Mouse (Mus musculus) ovary, adult 10 weeks (tissue): ENCODE results near the gene Krtap9-5. TPM values are rescaled to one million over a fixed set of nuclear protein-coding genes. Genes with fewer than 3 reads are reported as not detected.

Source experiments
- polyA plus RNA-seq: library from polyadenylated mRNA; stranded (reverse); fragments of 350-450 nt; fragmentation: Illumina TruSeq; extraction: RNeasy Lipid Tissue Mini Kit (QIAGEN cat#74804); gene quantifications from one replicate; pipeline ENCODE4 v1.2.3, GENCODE M21; 2014

The Krtap9-5 gene
- not detected for polyA plus RNA-seq

DNA sequence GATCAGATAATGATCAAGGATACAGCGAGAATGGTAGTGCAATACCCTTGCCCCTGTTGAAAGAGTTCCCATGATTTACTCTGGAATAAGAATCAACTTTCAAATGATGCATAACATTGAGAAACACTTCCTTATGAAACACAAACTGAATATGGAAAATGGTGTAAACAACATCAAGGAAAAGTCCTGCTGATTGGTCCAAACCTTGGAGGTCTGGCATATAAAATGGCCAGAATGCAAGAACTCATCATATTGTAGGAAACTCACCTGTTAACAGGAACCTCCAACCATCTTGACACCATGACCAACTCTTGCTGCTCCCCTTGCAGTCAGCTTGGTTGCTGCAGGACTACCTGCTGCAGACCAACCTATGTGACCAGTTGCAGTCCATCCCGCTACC, at the start of gene Krtap9-5:
Gene Krtap9-5, plus strand, starts transcription at position 301 of the 400 bp plus-strand sequence.

GRCm38 (mm10) chr11:99907620-99908019, 40.7 kb upstream of the Krtap9-5 start, which contains the start of gene Krtap31-1:
TSS of gene Krtap31-1 (plus strand) at chr11:99907920.

DNA sequence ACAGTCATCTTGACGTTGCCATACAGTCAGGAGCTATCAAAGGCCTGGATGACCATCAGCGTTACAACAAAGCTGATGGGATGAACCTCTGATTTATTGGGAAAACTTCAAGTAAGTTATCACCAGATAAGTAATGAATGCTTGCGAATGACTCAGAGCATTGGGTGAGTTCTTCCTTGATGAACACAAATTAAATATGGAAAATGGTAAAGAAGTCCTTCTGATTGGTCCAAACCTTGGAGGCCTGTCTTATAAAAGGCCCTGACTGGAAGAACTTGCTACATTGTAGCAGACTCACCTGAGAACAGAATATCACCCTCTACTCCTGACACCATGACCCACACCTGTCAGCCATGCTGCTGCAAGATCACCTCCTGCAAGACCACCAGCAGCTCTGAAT, 33.8 kb upstream of the Krtap9-5 start, which contains the start of gene Gm11565:
Gene Gm11565, plus strand, starts transcription at position 301 of the 400 bp plus-strand sequence.

DNA sequence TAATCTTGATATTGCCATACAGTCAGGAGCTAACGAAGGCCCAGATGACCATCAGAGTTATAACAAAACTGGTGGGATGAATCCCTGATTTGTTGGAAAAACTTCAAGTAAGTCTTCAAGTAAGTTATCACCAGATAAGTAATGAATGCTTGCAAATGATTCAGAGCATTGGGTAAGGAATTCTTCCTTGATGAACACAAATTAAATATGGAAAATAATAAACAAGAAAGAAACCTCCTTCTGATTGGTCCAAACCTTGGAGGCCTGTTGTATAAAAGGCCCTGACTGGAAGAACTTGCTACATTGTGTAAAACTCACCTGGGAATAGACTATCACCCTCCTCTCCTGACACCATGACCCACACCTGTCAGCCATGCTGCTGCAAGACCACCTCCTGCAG, 12.3 kb upstream of the Krtap9-5 start, which contains the start of gene Krtap31-2:
Gene Krtap31-2, plus strand, starts transcription at position 301 of the 400 bp plus-strand sequence.

GRCm38 (mm10) chr11:99978953-99979352, 30.7 kb downstream of the Krtap9-5 start, which contains the start of gene Krtap29-1:
TSS of gene Krtap29-1 (minus strand) at chr11:99979053.

DNA sequence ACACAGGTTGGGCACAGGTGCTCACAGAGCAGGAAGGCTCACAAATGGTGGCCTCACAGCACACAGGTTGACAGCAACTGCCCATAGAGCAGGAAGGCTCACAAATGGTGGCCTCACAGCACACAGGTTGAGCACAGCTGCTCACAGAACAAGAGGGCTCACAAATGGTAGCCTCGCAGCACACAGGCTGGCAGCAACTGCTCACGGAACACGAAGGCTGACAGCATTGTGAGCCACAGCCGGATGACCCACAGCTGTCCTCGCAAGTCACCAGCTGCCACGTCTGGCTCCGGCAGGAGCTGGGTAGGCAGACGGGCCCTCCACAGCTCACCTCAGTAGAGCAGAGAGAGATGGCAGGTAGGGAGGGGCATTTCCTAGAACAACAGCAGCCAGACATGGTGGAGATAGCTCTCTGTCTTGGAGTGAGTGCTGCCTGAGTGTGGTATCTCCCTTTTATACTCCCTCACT, 37.9 kb downstream of the Krtap9-5 start, which contains the start of gene Krtap16-1:
Gene Krtap16-1, minus strand, starts transcription at position 418 of the 468 bp plus-strand sequence.

GRCm38 (mm10) chr11:99993620-99994383, 45.5 kb downstream of the Krtap9-5 start, which contains the start of gene Krtap17-1:
TSS of gene Krtap17-1 (minus strand) at chr11:99993994.

Other genes starting within 250 kb of the Krtap9-5 start
- not detected for gene Gm14180, start 214.2 kb upstream of the Krtap9-5 start, polyA plus RNA-seq
- not detected for gene Gm11595, start 175.6 kb upstream of the Krtap9-5 start, polyA plus RNA-seq
- gene Krtap4-8, start 167.8 kb upstream of the Krtap9-5 start, polyA plus RNA-seq, result not detected
- gene Krtap4-9, start 163.3 kb upstream of the Krtap9-5 start, polyA plus RNA-seq, result not detected
- gene Gm11596, start 155.0 kb upstream of the Krtap9-5 start, polyA plus RNA-seq, result not detected
- gene Gm11569, start 149.5 kb upstream of the Krtap9-5 start, polyA plus RNA-seq, result not detected
- gene Gm11554, start 144.0 kb upstream of the Krtap9-5 start, polyA plus RNA-seq, result not detected
- not detected for gene Krtap4-13, start 138.6 kb upstream of the Krtap9-5 start, polyA plus RNA-seq
- gene Gm11564, start 132.8 kb upstream of the Krtap9-5 start, polyA plus RNA-seq, result not detected
- gene 2300003K06Rik, start 110.4 kb upstream of the Krtap9-5 start, polyA plus RNA-seq, result not detected
- gene Krtap4-16, start 96.9 kb upstream of the Krtap9-5 start, polyA plus RNA-seq, result not detected
- gene Gm11568, start 90.6 kb upstream of the Krtap9-5 start, polyA plus RNA-seq, result not detected
- not detected for gene Gm11559, start 84.0 kb upstream of the Krtap9-5 start, polyA plus RNA-seq
- not detected for gene Krtap9-1, start 75.1 kb upstream of the Krtap9-5 start, polyA plus RNA-seq
- not detected for gene Gm11567, start 69.3 kb upstream of the Krtap9-5 start, polyA plus RNA-seq
- not detected for gene Krtap31-1, start 40.6 kb upstream of the Krtap9-5 start, polyA plus RNA-seq
- gene Gm11565, start 33.7 kb upstream of the Krtap9-5 start, polyA plus RNA-seq, result not detected
- gene Krtap31-2, start 12.2 kb upstream of the Krtap9-5 start, polyA plus RNA-seq, result not detected
- not detected for gene Krtap29-1, start 30.6 kb downstream of the Krtap9-5 start, polyA plus RNA-seq
- not detected for gene Krtap16-1, start 38.1 kb downstream of the Krtap9-5 start, polyA plus RNA-seq
- not detected for gene Krtap17-1, start 45.5 kb downstream of the Krtap9-5 start, polyA plus RNA-seq
- gene Krt33a, start 67.7 kb downstream of the Krtap9-5 start, polyA plus RNA-seq, result not detected
- gene Krt33b, start 81.4 kb downstream of the Krtap9-5 start, polyA plus RNA-seq, result not detected
- gene Krt34, start 93.1 kb downstream of the Krtap9-5 start, polyA plus RNA-seq, result not detected
- gene Krt31, start 102.1 kb downstream of the Krtap9-5 start, polyA plus RNA-seq, result not detected
- not detected for gene Krt32, start 139.8 kb downstream of the Krtap9-5 start, polyA plus RNA-seq
- not detected for gene Krt35, start 147.8 kb downstream of the Krtap9-5 start, polyA plus RNA-seq
- gene Krt36, start 157.2 kb downstream of the Krtap9-5 start, polyA plus RNA-seq, result not detected
- gene Krt13, start 173.1 kb downstream of the Krtap9-5 start, polyA plus RNA-seq, result not detected
- gene Krt15, start 187.5 kb downstream of the Krtap9-5 start, polyA plus RNA-seq, result not detected
- gene Krt19, start 200.2 kb downstream of the Krtap9-5 start, polyA plus RNA-seq, result 5.7 TPM
- gene Krt9, start 244.8 kb downstream of the Krtap9-5 start, polyA plus RNA-seq, result not detected